Mouse (Mus musculus) testis, postnatal 10 days (tissue): ENCODE data around the gene Gm49359.
A peak's percentile ranks its signal among the peaks of the same experiment; 100 is the strongest.
"Not testable (repeated sequence)": the region's sequence is repeated elsewhere in the genome, so short reads cannot be mapped to it uniquely, and the experiment has no call there.

Experiments used
- DNase-seq: peaks from one replicate; pipeline ENCODE4 v3.0.0; 2021; ENCODE audit warnings: low spot score

Gm49359 gene

GRCm38 (mm10) chr13:62466424-62467334 is at the start of gene Gm49359:
Gm49359 (minus strand) TSS chr13:62466832.
- DNase-seq = peak; percentile 84

- not testable (repeated sequence) for DNase-seq
Observed at GRCm38 (mm10) chr13:62510641-62511420, 44.2 kb upstream of the Gm49359 start.

GRCm38 (mm10) chr13:62472661-62473060 is 6.0 kb upstream of the Gm49359 start:
- not testable (repeated sequence) for DNase-seq

- not testable (repeated sequence) for DNase-seq
Observed at GRCm38 (mm10) chr13:62469947-62470346, 3.3 kb upstream of the Gm49359 start.
